In genomic region chr8:84794486-84794885, GRCm38 (mm10) we compare ENCODE assay signal across 9 mouse cellular contexts. TPM values are rescaled to one million over a fixed set of nuclear protein-coding genes. Genes with fewer than 3 reads are reported as not detected.
DNase-seq lines count a peak whose midpoint lies in the region; ATAC-seq and TF ChIP-seq lines count a peak whose summit lies in the region.
"Had no signal": no experiment of that assay in that cellular context is flagged by ENCODE, and none has a peak within 500 bp of the region (broad histone marks: within the 10 kb centered on the region; RNA-seq: fewer than 3 reads in every experiment).

No protein-coding gene starts in this region.

- no peaks in the 10 kb centered on the region for H3K27me3 ChIP-seq in lung, embryonic 16.5 days (ENCODE audit: control insufficient read depth, insufficient read depth, low read depth, low read length)
- peaks cover 11% of the 10 kb centered on the region; the same call in 1 of the 2 replicates for H3K27me3 ChIP-seq in stomach, embryonic 14.5 days (ENCODE audit: control insufficient read depth, insufficient read depth, low read length)

- ATAC-seq in frontal cortex, adult (ENCODE audit: low TSS enrichment), result peak; percentile 20
- ATAC-seq in lung, embryonic 16.5 days (ENCODE audit: low read depth), result peak; percentile 43
- ATAC-seq in stomach, embryonic 14.5 days (ENCODE audit: insufficient number of reproducible peaks, insufficient read depth, low FRiP score, low read depth), result no peak
- no peak for ATAC-seq in CD4-positive, CD25-positive, alpha-beta regulatory T cell, adult 4 months

- DNase-seq in frontal cortex, postnatal 14 days (ENCODE audit: low spot score in 2 of 2), result no peak
- DNase-seq in lung, adult 2 months, result no peak
- peak; percentile 59 to 63 for DNase-seq in heart, postnatal 10 days
- DNase-seq in kidney, adult 9 months, result no peak
- DNase-seq: B cell, adult 2 months had no signal

- peaks cover 72% of the 10 kb centered on the region for H3K4me1 ChIP-seq in lung, embryonic 16.5 days (replicated peaks; ENCODE audit: control insufficient read depth, insufficient read depth, low read length)
- H3K4me1 ChIP-seq in lung, adult 2 months (ENCODE audit: control insufficient read depth, insufficient read depth, low read length), result peaks cover 34% of the 10 kb centered on the region
- peaks cover 41% of the 10 kb centered on the region for H3K4me1 ChIP-seq in stomach, embryonic 14.5 days (ENCODE audit: control insufficient read depth, insufficient read depth, low read length)

- TF ChIP-seq CTCF in lung, adult 2 months (IDR thresholded peaks at IDR 0.05; ENCODE audit: insufficient read depth, low read length), result no peak

- H3K9ac ChIP-seq in lung, embryonic 16.5 days (ENCODE audit: low read length), result peak overlapping the region; percentile 2; the same call in 1 of the 2 replicates
- H3K9ac ChIP-seq in stomach, embryonic 14.5 days (replicated peaks; ENCODE audit: low read depth, low read length), result no peak overlapping the region; the same call in 1 of the 2 replicates

- H3K27ac ChIP-seq in lung, embryonic 16.5 days (ENCODE audit: low read length), result peak overlapping the region; percentile 80
- H3K27ac ChIP-seq in stomach, embryonic 14.5 days (ENCODE audit: low read length), result peak overlapping the region; percentile 78; the same call in 1 of the 2 replicates

- H3K4me2 ChIP-seq in lung, embryonic 16.5 days (ENCODE audit: low read depth, low read length), result peak overlapping the region; percentile 47; the same call in 1 of the 2 replicates
- peak overlapping the region; percentile 16; the same call in 1 of the 2 replicates for H3K4me2 ChIP-seq in stomach, embryonic 14.5 days (replicated peaks; ENCODE audit: low read depth, low read length)

- H3K9me3 ChIP-seq in lung, embryonic 16.5 days (ENCODE audit: control insufficient read depth, low read length), result no peaks in the 10 kb centered on the region
- no peaks in the 10 kb centered on the region for H3K9me3 ChIP-seq in stomach, embryonic 14.5 days (ENCODE audit: control insufficient read depth, low read depth, low read length)

- intact Hi-C loops in heart, postnatal 10 days (cut with DNase I), result no loop called here

- TF ChIP-seq POLR2A in lung, adult 2 months (IDR thresholded peaks at IDR 0.05; ENCODE audit: borderline replicate concordance, extremely low read depth, low read depth, low read length), result no peak

- 39% methylated on average over 7 of the region's 7 CpGs for WGBS in lung, embryonic 16.5 days
- WGBS in lung, adult 2 months, result 57% methylated on average over 7 of the region's 7 CpGs
- WGBS in stomach, embryonic 14.5 days, result 50% methylated on average over 7 of the region's 7 CpGs

- H3K4me3 ChIP-seq in lung, embryonic 16.5 days (ENCODE audit: low read length), result peak overlapping the region; percentile 9; the same call in 1 of the 2 replicates
- no peak overlapping the region for H3K4me3 ChIP-seq in lung, adult 2 months (replicated peaks; ENCODE audit: extremely low read depth, low read depth, low read length)
- no peak overlapping the region for H3K4me3 ChIP-seq in stomach, embryonic 14.5 days (ENCODE audit: low read depth, low read length)

- H3K36me3 ChIP-seq in lung, embryonic 16.5 days (ENCODE audit: control insufficient read depth, insufficient read depth, low read length), result peaks cover 4% of the 10 kb centered on the region; the same call in 1 of the 2 replicates
- H3K36me3 ChIP-seq in stomach, embryonic 14.5 days (ENCODE audit: control insufficient read depth, insufficient read depth, low read length), result peaks cover 12% of the 10 kb centered on the region

RNA-seq across cellular contexts. Expression of gene Nfix, which starts 5.7 kb away (rescaled TPM):
- polyA plus RNA-seq in lung, embryonic 16.5 days (2015; fragmentation: Nextera tagmentation; extraction: Ambion mirVana), result 43.9 and 44.6 TPM in 2 replicates
- polyA plus RNA-seq in lung, adult 2 months (2012; rRNA removed), result 80.1 and 96.2 TPM in 2 replicates
- total RNA-seq in heart, postnatal 10 days (2021), result 100 to 1,000 TPM; 256 to 266 TPM
- polyA plus RNA-seq in stomach, embryonic 14.5 days (2014; fragmentation: Nextera tagmentation; extraction: Ambion mirVana), result 37.8 and 40.5 TPM in 2 replicates
- 1 to 10 TPM; 2.8 to 7.2 TPM for polyA plus RNA-seq in CD4-positive, CD25-positive, alpha-beta regulatory T cell, adult 4 months (2017; shearing (Covaris generic))

RNA-seq across cellular contexts. Expression of gene Dand5, which starts 28.1 kb away (rescaled TPM):
- polyA plus RNA-seq in lung, embryonic 16.5 days (2015; fragmentation: Nextera tagmentation; extraction: Ambion mirVana), result 6.3 and 6.5 TPM in 2 replicates
- polyA plus RNA-seq in lung, adult 2 months (2012; rRNA removed), result 2.5 and 2.9 TPM in 2 replicates
- total RNA-seq in heart, postnatal 10 days (2021), result 1 to 10 TPM; 3.1 to 3.8 TPM
- polyA plus RNA-seq in stomach, embryonic 14.5 days (2014; fragmentation: Nextera tagmentation; extraction: Ambion mirVana), result 7.1 and 7.6 TPM in 2 replicates
- polyA plus RNA-seq in CD4-positive, CD25-positive, alpha-beta regulatory T cell, adult 4 months (2017; shearing (Covaris generic)), result 1 to 10 TPM; 4.9 to 7.6 TPM

RNA-seq across cellular contexts. Expression of gene Gadd45gip1, which starts 36.8 kb away (rescaled TPM):
- 38.6 and 43.0 TPM in 2 replicates for polyA plus RNA-seq in lung, embryonic 16.5 days (2015; fragmentation: Nextera tagmentation; extraction: Ambion mirVana)
- 21.3 and 31.7 TPM in 2 replicates for polyA plus RNA-seq in lung, adult 2 months (2012; rRNA removed)
- 10 to 100 TPM; 23.7 to 25.0 TPM for total RNA-seq in heart, postnatal 10 days (2021)
- 49.5 and 50.5 TPM in 2 replicates for polyA plus RNA-seq in stomach, embryonic 14.5 days (2014; fragmentation: Nextera tagmentation; extraction: Ambion mirVana)
- polyA plus RNA-seq in CD4-positive, CD25-positive, alpha-beta regulatory T cell, adult 4 months (2017; shearing (Covaris generic)), result 10 to 100 TPM; 14.3 to 16.4 TPM

RNA-seq across cellular contexts. Expression of gene Rad23a, which starts 46.0 kb away (rescaled TPM):
- 110 and 120 TPM in 2 replicates for polyA plus RNA-seq in lung, embryonic 16.5 days (2015; fragmentation: Nextera tagmentation; extraction: Ambion mirVana)
- 72.6 and 75.9 TPM in 2 replicates for polyA plus RNA-seq in lung, adult 2 months (2012; rRNA removed)
- total RNA-seq in heart, postnatal 10 days (2021), result 10 to 100 TPM; 77.8 to 88.5 TPM
- 119 and 125 TPM in 2 replicates for polyA plus RNA-seq in stomach, embryonic 14.5 days (2014; fragmentation: Nextera tagmentation; extraction: Ambion mirVana)
- polyA plus RNA-seq in CD4-positive, CD25-positive, alpha-beta regulatory T cell, adult 4 months (2017; shearing (Covaris generic)), result 100 to 1,000 TPM; 139 to 160 TPM

RNA-seq across cellular contexts. Expression of gene Calr, which starts 52.2 kb away (rescaled TPM):
- 980 and 996 TPM in 2 replicates for polyA plus RNA-seq in lung, embryonic 16.5 days (2015; fragmentation: Nextera tagmentation; extraction: Ambion mirVana)
- 152 and 189 TPM in 2 replicates for polyA plus RNA-seq in lung, adult 2 months (2012; rRNA removed)
- total RNA-seq in heart, postnatal 10 days (2021), result 100 to 1,000 TPM; 275 to 333 TPM
- 669 and 791 TPM in 2 replicates for polyA plus RNA-seq in stomach, embryonic 14.5 days (2014; fragmentation: Nextera tagmentation; extraction: Ambion mirVana)
- 100 to 1,000 TPM; 250 to 281 TPM for polyA plus RNA-seq in CD4-positive, CD25-positive, alpha-beta regulatory T cell, adult 4 months (2017; shearing (Covaris generic))

Comparison
In these comparisons a context has a peak if more than half of its experiments do, and no peak if none do; other contexts are left out.
1. ATAC-seq: peak in frontal cortex, adult (single experiment) and lung, embryonic 16.5 days (single experiment); none in stomach, embryonic 14.5 days (single experiment) and CD4-positive, CD25-positive, alpha-beta regulatory T cell, adult 4 months (single experiment).
2. DNase-seq: peak in heart, postnatal 10 days (2 of 2); none in frontal cortex, postnatal 14 days (0 of 2), lung, adult 2 months (single experiment) and kidney, adult 9 months (single experiment).